Mouse (Mus musculus): ENCODE results near the gene Dag1.

- TF ChIP-seq HCFC1 (IDR thresholded peaks at IDR 0.05; ENCODE audit: borderline replicate concordance, insufficient read depth, low read length) (no peak), CHD2 (IDR thresholded peaks at IDR 0.05; ENCODE audit: low read depth, low read length) (no peak)
Observed at GRCm38 (mm10) chr9:108178391-108178790, 85.4 kb downstream of the Dag1 start.

Measured in ES-E14 (cell line).